Mouse (Mus musculus) small intestine, adult 2 months (tissue): ENCODE measurements around the gene Wdr17.

ENCODE experiments used
- CTCF ChIP-seq: fragments of 200-500 bp; IDR thresholded peaks from 2 replicates; pipeline ENCODE4 v1.5.1; 2012; ENCODE audit warnings: low read depth, mild to moderate bottlenecking, control low read depth, inconsistent platforms, low read length, moderate library complexity, mixed read lengths; ENCODE audit not compliant: insufficient replicate concordance, insufficient read length; ENCODE audit errors: extremely low read depth
- POLR2A ChIP-seq: fragments of 200-500 bp; IDR thresholded peaks from 2 replicates; pipeline ENCODE4 v1.6.1; 2012; ENCODE audit warnings: low read depth, mild to moderate bottlenecking, control low read depth, inconsistent platforms, low read length, moderate library complexity

GRCm38 (mm10) chr8:54876458-54876857, 10.5 kb downstream of the Wdr17 start:
- TF ChIP-seq POLR2A (no peak), CTCF (no peak)
